Mouse (Mus musculus): ENCODE results near the gene Dnm3. TPM values are rescaled to one million over a fixed set of nuclear protein-coding genes. Genes with fewer than 3 reads are reported as not detected.
A peak's percentile ranks its signal among the peaks of the same experiment; 100 is the strongest.

Gene Dnm3
- polyA plus RNA-seq, 1 experiment from 2014 or later, result 18.7 TPM

DNA sequence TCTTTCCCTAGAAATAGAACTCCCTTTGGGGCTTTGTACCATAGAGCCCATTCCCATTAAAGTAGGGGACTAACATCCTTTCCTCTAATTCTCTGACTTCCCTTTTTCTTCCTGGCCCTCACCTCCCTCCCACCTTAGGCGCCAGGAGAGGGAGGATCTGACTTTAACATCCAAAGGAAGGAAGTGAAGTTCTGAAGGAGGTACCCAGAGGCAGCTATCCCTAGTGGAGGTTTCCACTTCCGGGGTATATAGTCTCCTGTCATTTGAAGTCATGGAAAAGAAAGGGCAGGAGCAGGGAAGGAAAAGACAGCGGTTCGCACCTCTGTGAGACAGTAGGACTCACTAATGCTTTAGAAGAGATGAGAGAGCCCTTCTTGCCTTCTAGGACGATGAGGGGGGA, 478.5 kb downstream of the Dnm3 start:
- 36% methylated on average over 5 of the region's 5 CpGs for WGBS
- peak overlapping the region; percentile 47 for H3K9ac ChIP-seq (replicated peaks)
- peak overlapping the region; percentile 99 for H3K27ac ChIP-seq
- ATAC-seq (ENCODE audit: insufficient number of reproducible peaks, insufficient read depth, low FRiP score, low TSS enrichment, low read depth), result no peak
- H3K36me3 ChIP-seq, result no peaks in the 10 kb centered on the region
- H3K4me1 ChIP-seq (replicated peaks), result peaks cover 51% of the 10 kb centered on the region
- peak overlapping the region; percentile 23 for H3K4me2 ChIP-seq
- H3K9me3 ChIP-seq, result no peaks in the 10 kb centered on the region
- H3K4me3 ChIP-seq (replicated peaks), result no peak overlapping the region
- no peaks in the 10 kb centered on the region for H3K27me3 ChIP-seq

DNA sequence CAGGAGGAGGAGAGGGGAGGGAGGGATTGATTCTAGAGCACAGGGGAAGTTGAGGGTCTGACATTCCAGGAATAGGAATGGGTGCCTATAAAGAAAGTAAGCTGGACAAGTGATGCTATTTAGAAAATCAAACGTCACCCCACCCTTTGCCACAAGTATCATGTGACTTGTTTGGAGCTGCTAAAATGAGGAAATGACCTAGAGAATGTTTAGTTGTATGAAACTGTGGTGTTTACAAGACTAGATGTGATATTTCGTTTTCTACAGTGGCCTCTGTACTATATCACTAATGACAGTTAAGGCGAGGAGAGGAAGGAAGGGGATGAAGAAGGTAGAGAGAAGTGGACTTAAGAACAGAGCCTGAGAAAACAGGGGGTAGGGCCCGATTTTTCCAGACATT, 479.1 kb downstream of the Dnm3 start:
- H3K9me3 ChIP-seq, result no peaks in the 10 kb centered on the region
- 51% methylated on average over 4 of the region's 4 CpGs for WGBS
- no peaks in the 10 kb centered on the region for H3K27me3 ChIP-seq
- H3K4me2 ChIP-seq, result no peak overlapping the region
- peak overlapping the region; percentile 99 for H3K27ac ChIP-seq
- ATAC-seq (ENCODE audit: insufficient number of reproducible peaks, insufficient read depth, low FRiP score, low TSS enrichment, low read depth), result no peak
- H3K36me3 ChIP-seq, result no peaks in the 10 kb centered on the region
- peaks cover 45% of the 10 kb centered on the region for H3K4me1 ChIP-seq (replicated peaks)
- no peak overlapping the region for H3K9ac ChIP-seq (replicated peaks)
- no peak overlapping the region for H3K4me3 ChIP-seq (replicated peaks)

DNA sequence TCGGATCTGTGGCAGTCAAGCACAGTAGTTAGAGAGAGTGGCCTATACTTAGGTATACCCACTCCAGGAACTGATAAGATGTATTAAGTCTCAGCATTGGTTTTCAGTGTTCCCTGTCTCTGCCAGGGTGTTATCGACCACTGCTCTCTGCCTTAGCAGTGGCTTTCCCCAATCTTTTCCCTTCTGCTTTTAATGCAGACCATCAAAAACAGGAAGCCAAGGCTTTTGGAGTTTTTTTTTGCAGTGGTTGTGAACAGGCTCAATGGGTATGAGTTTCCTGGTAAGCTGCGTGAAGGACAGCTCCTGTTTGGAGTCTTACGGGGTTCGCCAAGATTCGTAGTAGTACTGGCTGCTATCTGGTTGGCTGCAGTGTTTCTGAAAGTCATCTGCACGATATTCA, 485.4 kb downstream of the Dnm3 start:
- Histone ChIP-seq H3K36me3 (no peaks in the 10 kb centered on the region), H3K4me1 (replicated peaks) (peaks cover 20% of the 10 kb centered on the region), H3K27ac (peak overlapping the region; percentile 85; the same call in 1 of the 2 replicates), H3K4me3 (replicated peaks) (no peak overlapping the region), H3K4me2 (no peak overlapping the region), H3K27me3 (no peaks in the 10 kb centered on the region), H3K9ac (replicated peaks) (no peak overlapping the region), H3K9me3 (no peaks in the 10 kb centered on the region)
- WGBS, result 84% methylated on average over 7 of the region's 7 CpGs
- ATAC-seq (ENCODE audit: insufficient number of reproducible peaks, insufficient read depth, low FRiP score, low TSS enrichment, low read depth), result no peak

DNA sequence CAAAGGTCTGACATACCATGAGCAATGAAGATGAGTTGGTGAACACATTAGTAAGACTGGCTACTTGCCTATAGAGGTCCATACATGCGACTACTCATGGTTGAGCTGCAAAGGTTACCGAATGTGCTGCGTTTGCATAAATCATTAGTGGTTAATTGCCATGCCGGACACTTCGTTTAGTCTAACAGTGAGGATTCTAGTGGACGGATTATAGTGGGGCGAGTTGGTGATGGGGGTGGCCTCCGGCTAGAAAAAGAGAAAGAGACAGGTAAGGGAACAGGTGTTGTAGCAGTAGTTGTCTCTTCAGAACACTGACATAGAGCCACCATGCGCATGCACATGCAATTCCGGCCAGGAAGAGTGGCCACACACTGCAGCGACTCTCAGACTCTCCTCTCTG, 486.0 kb downstream of the Dnm3 start:
- no peak overlapping the region for H3K9ac ChIP-seq (replicated peaks)
- peaks cover 20% of the 10 kb centered on the region for H3K4me1 ChIP-seq (replicated peaks)
- no peak overlapping the region for H3K4me2 ChIP-seq
- H3K9me3 ChIP-seq, result no peaks in the 10 kb centered on the region
- H3K27me3 ChIP-seq, result no peaks in the 10 kb centered on the region
- H3K36me3 ChIP-seq, result no peaks in the 10 kb centered on the region
- no peak for ATAC-seq (ENCODE audit: insufficient number of reproducible peaks, insufficient read depth, low FRiP score, low TSS enrichment, low read depth)
- WGBS, result 86% methylated on average over 11 of the region's 11 CpGs
- peak overlapping the region; percentile 85 for H3K27ac ChIP-seq
- H3K4me3 ChIP-seq (replicated peaks), result no peak overlapping the region

DNA sequence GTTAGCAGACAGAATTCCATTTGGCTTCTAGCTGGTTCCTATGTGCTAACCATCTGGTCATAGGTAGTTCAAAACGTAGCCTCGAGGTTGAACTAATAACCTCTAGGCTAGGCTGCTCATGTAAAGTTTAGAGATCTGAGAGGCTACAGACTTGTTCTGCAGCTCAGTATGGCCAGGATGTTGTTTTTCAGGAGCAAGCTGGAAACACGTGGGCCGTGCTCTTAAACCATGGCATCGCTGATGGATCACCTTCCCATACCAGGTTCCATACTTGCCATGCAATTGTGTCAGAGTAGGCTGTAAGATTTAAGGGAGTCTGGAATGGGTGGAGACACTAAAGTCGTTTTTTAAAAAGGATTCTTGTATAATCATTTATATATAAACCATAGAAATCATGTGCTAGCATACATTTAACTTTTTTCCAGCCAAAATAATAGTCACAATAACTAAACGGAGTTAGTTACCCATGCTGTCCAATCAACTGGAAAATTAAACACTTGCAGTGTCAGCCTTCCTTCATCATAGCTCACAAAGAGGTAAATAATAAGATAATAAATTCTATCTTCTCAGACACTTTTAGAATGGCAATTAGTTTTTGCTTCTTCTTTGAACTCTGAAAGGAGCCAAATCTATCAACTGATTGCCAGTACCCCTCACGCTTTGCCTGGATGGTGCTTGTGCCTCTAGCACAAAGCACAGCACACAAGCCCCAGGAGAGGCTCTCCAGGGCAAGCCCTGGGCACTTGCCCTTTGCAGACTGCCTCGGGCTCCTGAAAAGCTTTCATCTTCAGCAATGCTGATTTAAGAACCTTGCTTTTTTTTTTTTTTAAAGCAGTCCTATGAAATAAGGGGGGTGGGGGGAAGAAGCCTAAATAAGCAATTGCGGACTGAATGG, 486.9 kb downstream of the Dnm3 start:
- ATAC-seq (ENCODE audit: insufficient number of reproducible peaks, insufficient read depth, low FRiP score, low TSS enrichment, low read depth), result no peak
- peaks cover 20% of the 10 kb centered on the region for H3K4me1 ChIP-seq (replicated peaks)
- no peaks in the 10 kb centered on the region for H3K9me3 ChIP-seq
- 21% methylated on average over 10 of the region's 10 CpGs for WGBS
- no peak overlapping the region for H3K9ac ChIP-seq (replicated peaks)
- H3K27ac ChIP-seq, result peak overlapping the region; percentile 85
- no peak overlapping the region for H3K4me2 ChIP-seq
- no peak overlapping the region for H3K4me3 ChIP-seq (replicated peaks)
- no peaks in the 10 kb centered on the region for H3K36me3 ChIP-seq
- H3K27me3 ChIP-seq, result no peaks in the 10 kb centered on the region

DNA sequence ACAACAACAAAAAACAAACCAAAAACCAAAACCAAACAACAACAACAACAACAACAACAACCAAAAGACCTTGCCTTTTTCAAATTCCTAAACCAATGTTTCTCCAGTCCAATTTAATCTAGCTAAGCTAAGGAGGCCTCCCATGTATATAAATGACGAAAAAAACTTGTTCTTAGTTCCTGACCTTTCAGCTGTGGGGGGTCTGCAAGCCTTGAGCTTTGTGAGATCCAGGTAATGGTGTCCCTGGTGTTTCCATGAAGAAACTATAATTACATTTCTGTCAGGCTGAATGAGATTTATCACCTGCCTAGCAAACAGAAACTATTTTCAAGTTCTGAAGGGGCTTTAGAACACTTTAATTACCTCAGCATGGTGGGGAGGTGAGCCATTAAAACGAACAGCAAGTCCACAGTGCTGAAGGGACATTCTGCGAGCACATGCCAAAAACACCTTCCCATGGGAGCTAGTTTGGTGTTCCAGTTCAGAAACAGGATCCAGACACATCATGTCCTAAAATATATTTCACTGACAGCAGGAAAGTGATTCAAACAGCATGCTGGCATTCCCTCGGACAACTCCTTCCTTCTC, 493.8 kb downstream of the Dnm3 start:
- peak overlapping the region; percentile 98 for H3K27ac ChIP-seq
- no peak overlapping the region for H3K9ac ChIP-seq (replicated peaks)
- no peaks in the 10 kb centered on the region for H3K27me3 ChIP-seq
- no peaks in the 10 kb centered on the region for H3K36me3 ChIP-seq
- peaks cover 50% of the 10 kb centered on the region for H3K4me1 ChIP-seq (replicated peaks)
- H3K9me3 ChIP-seq, result no peaks in the 10 kb centered on the region
- H3K4me2 ChIP-seq, result 0 out of 2 replicates have a peak overlapping the region, but pooled peaks have one; percentile 11
- H3K4me3 ChIP-seq (replicated peaks), result no peak overlapping the region
- 3% methylated on average over 4 of the region's 4 CpGs for WGBS
- peak; percentile 86 for ATAC-seq (ENCODE audit: insufficient number of reproducible peaks, insufficient read depth, low FRiP score, low TSS enrichment, low read depth)

DNA sequence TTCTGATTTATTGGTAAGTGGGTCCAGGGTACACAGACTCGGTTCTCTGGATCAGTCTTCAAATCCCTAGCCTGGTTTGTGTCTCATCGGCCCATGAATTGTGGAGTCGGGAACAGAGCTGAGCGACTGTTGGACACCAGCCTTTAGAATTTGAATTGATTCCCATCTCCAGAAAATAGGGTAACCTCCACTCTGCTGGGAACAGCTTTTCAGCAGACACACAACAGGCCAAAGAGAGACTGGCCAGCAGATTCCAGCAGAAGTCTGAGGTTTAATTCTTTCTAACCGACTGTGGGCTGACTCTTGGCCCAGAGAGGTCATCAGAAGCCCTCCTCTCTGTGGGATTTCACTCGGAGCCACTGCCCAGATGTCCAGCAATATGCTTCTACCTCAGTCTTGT, 494.4 kb downstream of the Dnm3 start:
- Histone ChIP-seq H3K36me3 (no peaks in the 10 kb centered on the region), H3K9ac (replicated peaks) (no peak overlapping the region), H3K4me1 (replicated peaks) (peaks cover 50% of the 10 kb centered on the region), H3K27me3 (no peaks in the 10 kb centered on the region), H3K27ac (peak overlapping the region; percentile 98), H3K4me3 (replicated peaks) (no peak overlapping the region), H3K9me3 (no peaks in the 10 kb centered on the region), H3K4me2 (no peak overlapping the region)
- 28% methylated on average over 6 of the region's 6 CpGs for WGBS
- no peak for ATAC-seq (ENCODE audit: insufficient number of reproducible peaks, insufficient read depth, low FRiP score, low TSS enrichment, low read depth)

DNA sequence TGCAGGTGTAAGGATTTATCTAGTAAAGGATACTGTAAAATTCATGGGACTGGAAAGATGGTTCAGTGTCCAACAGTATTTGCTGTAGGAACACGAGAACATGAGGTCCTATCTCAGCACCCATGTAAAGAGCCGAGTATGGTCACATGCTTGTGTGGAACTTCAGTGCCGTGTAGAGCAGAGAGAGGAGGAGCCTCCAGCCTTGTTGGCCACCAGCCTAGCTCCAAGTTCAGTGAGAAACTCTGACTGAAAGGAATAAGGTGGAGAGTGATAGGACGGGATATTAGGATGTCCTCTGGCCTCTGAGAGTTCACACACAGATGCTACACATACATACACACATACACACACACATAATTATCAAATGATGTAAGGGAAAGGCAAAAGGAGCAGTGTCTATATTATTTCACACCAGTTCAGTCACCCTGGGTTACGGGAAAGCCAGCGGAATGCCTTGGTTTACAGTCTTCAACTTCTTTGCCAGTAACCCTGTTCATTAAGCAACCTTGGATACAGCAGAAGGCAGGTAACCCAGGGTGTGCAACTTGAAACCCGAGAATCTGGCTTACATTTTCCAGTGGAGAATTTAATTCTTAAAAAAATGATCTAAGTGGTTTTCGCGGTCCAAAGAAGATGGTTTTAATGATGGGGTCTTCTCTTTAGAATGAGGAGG, 497.1 kb downstream of the Dnm3 start:
- H3K4me2 ChIP-seq, result no peak overlapping the region
- peaks cover 74% of the 10 kb centered on the region for H3K4me1 ChIP-seq (replicated peaks)
- H3K9ac ChIP-seq (replicated peaks), result no peak overlapping the region
- WGBS, result 54% methylated on average over 9 of the region's 9 CpGs
- H3K27me3 ChIP-seq, result no peaks in the 10 kb centered on the region
- no peaks in the 10 kb centered on the region for H3K36me3 ChIP-seq
- peak overlapping the region; percentile 91 for H3K27ac ChIP-seq
- no peak for ATAC-seq (ENCODE audit: insufficient number of reproducible peaks, insufficient read depth, low FRiP score, low TSS enrichment, low read depth)
- H3K9me3 ChIP-seq, result no peaks in the 10 kb centered on the region
- H3K4me3 ChIP-seq (replicated peaks), result no peak overlapping the region

DNA sequence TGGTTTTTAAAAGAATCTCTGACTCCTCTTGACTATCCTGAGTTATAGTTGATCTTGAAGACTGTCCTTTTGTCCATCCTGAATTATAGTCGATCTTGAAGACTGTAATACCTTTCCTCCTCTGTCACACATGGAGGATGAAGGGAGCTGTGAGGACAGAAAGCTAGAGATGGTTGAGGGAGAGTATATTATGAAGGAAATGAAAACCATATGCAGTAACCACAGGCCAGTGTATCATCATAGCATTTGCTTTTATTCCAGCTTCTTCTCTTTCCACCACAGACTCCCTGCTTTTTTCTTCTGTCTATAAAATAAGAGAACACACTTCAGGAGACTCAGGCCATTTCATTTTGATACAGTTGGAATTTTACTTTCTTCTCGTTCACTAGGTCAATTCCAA, 497.8 kb downstream of the Dnm3 start:
- no peak overlapping the region for H3K9ac ChIP-seq (replicated peaks)
- H3K27me3 ChIP-seq, result no peaks in the 10 kb centered on the region
- H3K9me3 ChIP-seq, result no peaks in the 10 kb centered on the region
- no peak overlapping the region for H3K4me2 ChIP-seq
- H3K36me3 ChIP-seq, result no peaks in the 10 kb centered on the region
- H3K4me1 ChIP-seq (replicated peaks), result peaks cover 72% of the 10 kb centered on the region
- H3K4me3 ChIP-seq (replicated peaks), result no peak overlapping the region
- H3K27ac ChIP-seq, result peak overlapping the region; percentile 91
- no peak for ATAC-seq (ENCODE audit: insufficient number of reproducible peaks, insufficient read depth, low FRiP score, low TSS enrichment, low read depth)
- WGBS, result 79% methylated on average over 2 of the region's 2 CpGs

DNA sequence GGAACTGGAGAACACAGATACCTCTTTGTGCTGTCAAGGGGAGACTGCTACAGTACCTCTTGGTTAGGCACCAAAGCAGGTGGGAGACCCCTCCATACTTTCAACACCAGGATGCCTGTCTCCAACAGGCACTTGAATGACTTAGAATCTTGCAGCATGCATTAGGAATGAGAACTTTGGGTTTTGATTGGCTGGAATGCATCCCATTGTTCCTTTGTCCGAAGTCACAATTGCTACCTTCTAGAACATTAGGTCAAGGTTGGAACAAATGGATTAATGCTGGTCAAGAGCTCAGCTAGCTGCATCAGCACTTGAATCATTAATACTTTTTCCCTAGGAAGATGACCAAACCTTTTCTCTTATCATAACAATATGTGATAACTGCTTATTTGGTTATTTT, 498.3 kb downstream of the Dnm3 start, which contains the start of gene 4930558K02Rik:
TSS of gene 4930558K02Rik (minus strand) at position 101 of the 400 bp plus-strand sequence.
- WGBS, result 86% methylated on average over 1 of the region's 1 CpGs
- no peaks in the 10 kb centered on the region for H3K27me3 ChIP-seq
- H3K9me3 ChIP-seq, result no peaks in the 10 kb centered on the region
- H3K27ac ChIP-seq, result peak within 1 kb of the TSS; percentile 91
- no peak for ATAC-seq (ENCODE audit: insufficient number of reproducible peaks, insufficient read depth, low FRiP score, low TSS enrichment, low read depth)
- no peak within 1 kb of the TSS for H3K9ac ChIP-seq (replicated peaks)
- no peak within 1 kb of the TSS for H3K4me2 ChIP-seq
- H3K4me1 ChIP-seq (replicated peaks), result peaks cover 67% of the 10 kb centered on the region
- no peaks in the 10 kb centered on the region for H3K36me3 ChIP-seq
- H3K4me3 ChIP-seq (replicated peaks), result no peak within 1 kb of the TSS

DNA sequence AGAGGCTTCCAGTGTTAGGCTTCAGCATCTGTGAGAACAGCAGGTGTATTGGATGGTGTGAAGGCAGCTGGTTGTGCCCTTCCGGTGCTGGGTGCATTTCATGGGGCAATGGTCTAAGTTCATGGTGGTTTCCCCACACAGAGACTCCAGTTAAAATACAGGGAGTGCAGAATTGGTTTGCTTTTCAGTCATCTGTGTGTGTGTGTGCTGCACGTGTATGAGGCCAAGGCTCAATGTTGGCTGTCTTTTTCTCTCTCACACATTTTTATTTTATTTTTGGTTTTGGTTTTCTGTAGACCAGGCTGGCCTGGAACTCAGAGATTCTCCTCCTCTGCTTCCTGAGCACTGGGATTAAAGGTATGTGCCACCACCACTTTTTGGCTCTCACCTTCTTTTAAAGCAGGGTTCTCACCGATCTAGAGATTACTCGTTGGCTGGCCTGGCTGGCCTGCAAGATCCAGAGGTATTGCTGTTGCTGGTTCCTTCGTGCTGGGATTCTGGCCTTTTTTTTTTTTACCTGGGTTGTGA, 499.6 kb downstream of the Dnm3 start:
- H3K9me3 ChIP-seq, result no peaks in the 10 kb centered on the region
- no peaks in the 10 kb centered on the region for H3K27me3 ChIP-seq
- no peak overlapping the region for H3K4me2 ChIP-seq
- peak overlapping the region; percentile 87 for H3K27ac ChIP-seq
- peaks cover 65% of the 10 kb centered on the region for H3K4me1 ChIP-seq (replicated peaks)
- H3K9ac ChIP-seq (replicated peaks), result no peak overlapping the region
- ATAC-seq (ENCODE audit: insufficient number of reproducible peaks, insufficient read depth, low FRiP score, low TSS enrichment, low read depth), result no peak
- WGBS, result 77% methylated on average over 5 of the region's 5 CpGs
- H3K4me3 ChIP-seq (replicated peaks), result no peak overlapping the region
- H3K36me3 ChIP-seq, result no peaks in the 10 kb centered on the region
